Mouse (Mus musculus) fibroblast of lung, adult 2 months (primary cell): ENCODE measurements around the gene Nek2.

Source experiments
- DNase-seq: peaks from one replicate; pipeline ENCODE4 v3.0.0-alpha.2; 2011; ENCODE audit warnings: low read depth

The Nek2 gene

DNA sequence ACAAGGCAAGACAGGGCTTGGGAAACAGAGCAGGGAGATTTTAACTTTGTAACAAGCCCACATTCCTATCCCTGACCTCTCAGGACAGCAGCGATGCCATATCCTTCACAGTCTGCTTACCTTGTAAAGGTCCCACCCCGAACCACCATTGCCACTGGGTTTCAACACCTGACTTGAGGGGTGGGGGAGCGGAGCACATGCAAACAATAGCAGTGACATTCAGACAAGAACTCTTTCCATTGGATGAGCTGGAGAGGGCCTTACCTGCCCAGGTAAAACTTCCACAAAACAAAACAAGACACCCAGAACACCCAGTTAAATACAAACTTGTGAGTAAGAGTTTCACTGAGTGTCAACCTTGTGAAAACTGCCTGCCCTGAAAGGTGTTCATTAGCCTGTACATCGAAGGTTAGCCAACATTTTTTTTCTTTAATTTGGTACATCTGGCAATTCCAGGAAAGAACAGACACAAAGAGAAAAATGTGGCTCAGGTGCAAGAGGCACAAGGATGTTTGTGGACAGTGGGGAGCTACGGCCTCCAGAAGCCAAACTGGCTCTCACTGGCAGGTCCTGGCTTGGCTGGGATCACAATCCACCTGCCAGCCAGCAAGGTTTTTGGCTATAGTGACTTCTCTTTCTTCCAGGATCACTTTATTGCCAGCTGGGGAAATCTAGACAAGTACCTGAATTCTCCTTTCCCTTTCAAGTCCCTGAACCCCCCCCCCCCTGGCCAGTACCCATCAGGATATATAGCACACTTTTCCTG lies 35.8 kb downstream of the Nek2 start:
- DNase-seq = no peak

DNA sequence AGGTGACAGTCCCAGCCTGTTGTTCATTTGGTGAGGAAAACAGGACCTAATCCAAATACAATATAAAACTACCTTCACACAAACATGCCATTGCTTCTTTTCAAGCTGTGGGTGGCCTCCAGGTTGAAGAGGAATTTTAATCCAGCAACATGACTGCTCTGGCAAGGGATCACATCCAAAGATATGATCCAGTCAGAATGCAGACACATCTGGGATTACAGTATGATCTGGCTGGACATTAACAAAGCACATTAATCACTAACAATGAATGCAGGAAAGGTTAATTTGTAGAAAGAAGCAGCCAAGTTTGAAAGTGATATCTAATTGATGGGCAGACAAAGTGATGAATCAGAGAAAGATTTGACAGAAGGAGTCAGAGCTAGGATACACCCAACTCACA lies 36.9 kb downstream of the Nek2 start:
- no peak for DNase-seq

DNA sequence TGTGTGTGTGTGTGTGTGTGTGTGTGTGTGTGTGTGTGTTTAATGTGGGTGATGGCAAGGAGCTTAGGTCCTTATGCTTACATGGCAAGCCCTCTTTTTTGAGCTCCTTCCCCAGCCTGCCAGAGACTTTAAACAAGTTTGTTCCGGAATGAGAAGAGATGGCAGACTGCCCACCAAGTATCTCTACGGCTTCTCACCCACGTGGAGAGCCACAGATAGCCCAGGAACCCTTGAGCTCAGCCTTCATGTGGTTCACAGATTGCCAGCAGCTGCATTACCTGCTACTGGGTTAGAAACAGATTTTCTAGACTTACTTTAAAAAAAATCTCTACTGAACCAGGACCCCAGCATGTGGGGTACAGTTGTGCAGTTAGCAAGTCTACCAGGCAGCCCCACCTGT lies 38.6 kb downstream of the Nek2 start:
- no peak for DNase-seq

DNA sequence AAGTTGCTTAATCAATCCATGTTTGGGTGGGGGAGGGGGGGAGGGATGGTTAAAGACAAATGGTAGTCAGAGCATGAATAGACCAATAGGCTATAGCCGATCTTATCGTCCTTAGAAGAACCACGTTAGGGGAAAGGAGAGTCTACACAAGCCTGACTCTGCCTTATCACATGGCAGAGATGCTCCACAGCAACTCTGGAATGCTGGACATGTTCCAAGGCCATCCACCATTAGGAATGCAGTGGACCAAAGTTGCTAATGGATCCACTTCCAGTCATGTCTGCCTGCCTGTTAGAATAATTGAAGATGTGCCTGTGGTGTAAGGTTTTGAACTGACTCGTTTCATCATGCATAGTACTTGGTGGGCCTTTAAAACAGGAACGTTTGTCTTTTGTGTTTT lies 40.0 kb downstream of the Nek2 start:
- no peak for DNase-seq

GRCm38 (mm10) chr1:191863833-191864550 lies 42.7 kb downstream of the Nek2 start:
- no peak for DNase-seq

GRCm38 (mm10) chr1:191864551-191865027 lies 43.3 kb downstream of the Nek2 start:
- DNase-seq = no peak

DNA sequence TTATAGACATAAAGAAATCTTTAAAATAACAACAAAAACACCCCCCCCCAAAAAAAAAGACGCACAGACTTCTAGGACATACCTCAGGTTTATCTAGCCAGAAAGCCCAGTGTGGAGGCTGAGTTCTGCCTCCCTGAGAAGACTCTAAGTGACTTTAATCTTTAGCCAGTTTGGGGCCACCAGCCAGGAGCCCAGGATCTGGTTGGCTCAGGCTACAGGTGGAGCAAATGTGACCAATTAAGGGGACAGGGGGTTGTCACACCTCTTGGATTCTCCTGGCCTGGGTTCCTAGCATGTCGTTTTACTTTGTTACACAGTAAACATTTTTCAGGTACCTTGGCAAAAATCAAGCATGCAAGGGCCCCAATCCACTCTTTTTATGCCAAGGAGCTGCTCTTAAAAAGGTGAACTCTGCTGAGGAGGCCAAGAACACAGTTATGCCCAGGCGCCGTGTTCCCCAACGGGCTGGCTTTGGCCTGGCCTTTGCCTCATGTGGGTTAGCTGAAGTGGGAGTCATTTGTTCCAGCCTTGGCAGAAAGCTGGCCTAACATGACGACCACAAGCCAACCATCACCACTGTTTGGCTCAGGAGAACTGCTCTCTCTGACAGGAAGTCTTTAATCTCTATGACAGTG lies 50.9 kb downstream of the Nek2 start:
- no peak for DNase-seq

DNA sequence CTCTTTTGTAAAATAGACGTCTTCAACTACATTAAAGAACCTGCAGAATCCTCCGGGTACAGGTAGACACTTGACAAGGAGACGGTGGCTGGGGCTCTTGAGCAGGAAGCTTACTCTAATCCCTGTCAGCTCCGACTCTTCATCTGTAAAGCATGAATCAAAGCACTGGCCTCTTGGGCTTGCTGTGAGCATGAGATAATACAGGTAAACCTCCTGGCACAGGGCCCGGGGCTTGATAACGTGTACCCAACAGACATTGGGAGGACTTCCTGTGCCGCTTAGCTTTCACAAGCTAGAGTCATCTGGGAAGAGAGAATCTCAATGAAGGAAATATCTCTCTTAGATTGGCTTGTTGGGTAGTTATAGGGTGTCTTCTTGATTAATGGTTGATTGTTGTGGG lies 53.8 kb downstream of the Nek2 start:
- no peak for DNase-seq

DNA sequence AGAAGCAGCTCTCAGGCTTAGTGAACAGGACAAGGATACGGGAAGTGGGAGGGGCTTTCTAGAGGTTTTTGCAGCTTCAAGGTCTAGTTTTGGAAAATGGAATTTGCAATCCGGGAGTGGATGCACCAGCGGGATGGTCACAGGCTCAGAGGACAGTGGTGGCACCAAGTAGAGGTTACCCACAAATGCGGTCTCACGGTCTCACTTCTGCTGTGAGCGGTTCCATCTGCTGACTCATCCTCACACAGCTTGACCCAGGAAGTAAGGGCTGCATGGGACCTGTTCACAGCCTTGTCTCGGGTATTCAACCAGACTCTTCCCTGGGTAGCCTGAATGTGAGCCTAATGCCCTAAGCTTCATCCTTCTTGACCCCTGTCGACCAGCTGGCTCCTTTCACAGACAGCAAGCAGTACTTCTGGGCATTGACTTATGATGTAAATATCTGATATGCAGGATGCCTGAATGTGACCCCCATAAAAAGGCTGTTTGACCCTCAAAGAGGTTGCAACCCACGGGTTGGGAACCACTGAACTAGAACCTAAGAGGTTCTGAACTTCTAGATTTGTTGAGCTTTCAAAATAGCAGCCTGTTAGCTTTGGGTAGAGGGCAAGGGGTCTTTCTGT lies 54.5 kb downstream of the Nek2 start:
- no peak for DNase-seq

GRCm38 (mm10) chr1:191877681-191878080 lies 56.4 kb downstream of the Nek2 start:
- DNase-seq = no peak

DNA sequence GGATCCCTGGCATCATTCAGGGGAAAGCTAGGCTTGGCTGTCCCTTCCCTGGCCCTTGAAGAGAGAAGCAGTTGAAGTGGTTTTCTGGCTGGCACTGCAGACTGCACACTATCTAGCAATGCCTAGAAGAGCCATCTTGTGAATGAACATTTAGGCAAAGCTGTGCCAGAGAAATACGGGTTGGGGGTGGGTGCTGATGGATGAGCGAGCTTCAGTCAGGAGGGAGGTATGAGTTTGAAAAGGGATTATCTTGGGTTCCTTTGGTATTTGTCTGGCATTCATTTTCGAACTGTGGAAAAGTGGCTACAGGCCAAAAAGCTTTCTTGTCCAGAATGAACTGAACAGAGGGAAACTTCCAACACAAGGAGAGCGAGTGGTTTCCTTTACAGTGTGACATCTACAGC lies 57.3 kb downstream of the Nek2 start:
- no peak for DNase-seq

GRCm38 (mm10) chr1:191880247-191880646 lies 59.0 kb downstream of the Nek2 start:
- DNase-seq = no peak

DNA sequence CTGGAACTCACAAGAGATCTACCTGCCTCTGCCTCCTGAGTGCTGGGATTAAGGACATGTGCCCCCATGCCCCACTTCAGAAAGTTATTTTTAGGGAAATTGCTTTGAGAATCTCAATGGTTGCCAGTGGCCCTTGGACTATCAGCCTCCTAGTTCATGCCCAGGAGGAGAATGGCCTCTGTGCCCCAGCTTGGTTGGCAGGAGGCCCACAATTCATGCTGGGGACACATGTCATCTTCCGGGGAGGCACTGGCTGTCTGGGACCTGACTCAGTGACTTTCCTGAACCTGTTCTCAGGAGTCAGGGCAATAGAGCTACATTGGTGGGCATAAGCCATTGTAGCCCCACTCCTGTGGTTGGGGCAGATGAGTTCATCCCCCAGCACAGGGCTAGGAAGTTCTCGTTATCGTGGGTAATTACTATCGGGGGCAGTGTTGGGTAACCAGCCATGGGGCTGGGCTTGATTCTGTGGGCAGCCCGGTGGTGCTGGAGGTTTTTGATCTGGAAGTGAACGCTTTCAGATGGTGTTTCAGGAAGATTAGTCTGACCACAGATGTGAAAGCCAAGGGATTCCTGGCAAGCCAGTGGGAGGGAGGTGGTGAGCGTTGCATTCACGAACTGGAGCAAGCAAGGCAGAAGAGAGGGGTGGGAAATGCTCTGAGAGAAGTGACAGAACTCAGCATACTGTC lies 59.8 kb downstream of the Nek2 start:
- peak; percentile 33 for DNase-seq

DNA sequence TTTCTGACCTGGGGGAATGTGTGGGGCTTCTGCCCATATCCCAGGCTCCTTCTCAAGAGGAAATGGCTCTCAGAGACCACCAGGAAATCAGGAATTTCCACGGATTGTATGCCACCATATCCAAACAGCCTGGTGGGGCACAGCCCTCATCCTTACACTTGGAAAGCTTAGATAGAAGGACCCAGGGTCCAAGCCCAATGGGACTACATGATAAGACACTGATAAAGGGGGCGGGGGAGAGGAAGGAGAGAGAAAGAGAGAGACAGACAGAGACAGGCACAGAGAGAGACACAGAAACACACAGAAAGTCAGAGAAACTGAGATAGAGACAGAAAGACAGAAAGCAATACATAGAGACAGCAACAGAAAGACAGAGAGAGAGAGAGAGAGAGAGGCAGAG lies 60.4 kb downstream of the Nek2 start:
- DNase-seq = no peak
